In genomic region chr2:30414681-30415080, GRCm38 (mm10) we compare ENCODE assay signal across 8 mouse cellular contexts. TPM values are rescaled to one million over a fixed set of nuclear protein-coding genes. Genes with fewer than 3 reads are reported as not detected.
A peak's percentile ranks its signal among the peaks of the same experiment; 100 is the strongest.
DNase-seq lines count a peak whose midpoint lies in the region; ATAC-seq lines count a peak whose summit lies in the region.

No protein-coding gene starts in this region.

- peaks cover 34% of the 10 kb centered on the region for H3K36me3 ChIP-seq in heart, embryonic 14.5 days (ENCODE audit: control insufficient read depth, insufficient read depth, low read length)
- peaks cover 25% of the 10 kb centered on the region for H3K36me3 ChIP-seq in hindbrain, embryonic 10.5 days
- no peaks in the 10 kb centered on the region for H3K36me3 ChIP-seq in midbrain, embryonic 11.5 days (ENCODE audit: control insufficient read depth, insufficient read depth, low read length)

- WGBS in heart, embryonic 14.5 days: 45% methylated on average over 5 of the region's 5 CpGs
- 49% methylated on average over 5 of the region's 5 CpGs for WGBS in hindbrain, embryonic 10.5 days
- 50% methylated on average over 5 of the region's 5 CpGs for WGBS in midbrain, embryonic 11.5 days

- peaks cover 29 to 49% of the 10 kb centered on the region in 2 experiments for H3K4me1 ChIP-seq in heart, embryonic 14.5 days (ENCODE audit: control insufficient read depth in 2 of 2, insufficient read depth in 2 of 2, low read length in 2 of 2)
- H3K4me1 ChIP-seq in hindbrain, embryonic 10.5 days (replicated peaks): peaks cover 60% of the 10 kb centered on the region
- H3K4me1 ChIP-seq in midbrain, embryonic 11.5 days (ENCODE audit: control insufficient read depth, insufficient read depth, low read length): peaks cover 24% of the 10 kb centered on the region; the same call in 1 of the 2 replicates

- H3K27me3 ChIP-seq in heart, embryonic 14.5 days (ENCODE audit: control insufficient read depth, insufficient read depth, low read length): no peaks in the 10 kb centered on the region
- H3K27me3 ChIP-seq in hindbrain, embryonic 10.5 days (ENCODE audit: insufficient read depth, poor library complexity, severe bottlenecking): peaks cover 17% of the 10 kb centered on the region
- no peaks in the 10 kb centered on the region for H3K27me3 ChIP-seq in midbrain, embryonic 11.5 days (ENCODE audit: control insufficient read depth, insufficient read depth, low read length)

- H3K4me2 ChIP-seq in heart, embryonic 14.5 days (ENCODE audit: low read length): peak overlapping the region; percentile 86
- peak overlapping the region; percentile 72 for H3K4me2 ChIP-seq in midbrain, embryonic 11.5 days

- H3K9ac ChIP-seq in heart, embryonic 14.5 days (ENCODE audit: low read length): peak overlapping the region; percentile 95
- peak overlapping the region; percentile 95 for H3K9ac ChIP-seq in midbrain, embryonic 11.5 days (ENCODE audit: low read length)

- ATAC-seq in heart, embryonic 14.5 days (ENCODE audit: insufficient number of reproducible peaks, insufficient read depth, low FRiP score, low read depth): no peak
- ATAC-seq in midbrain, embryonic 11.5 days (ENCODE audit: low FRiP score): no peak
- no peak for ATAC-seq in monocyte, adult 5-6 weeks (replicated peaks; ENCODE audit: insufficient number of reproducible peaks, low FRiP score, low TSS enrichment, poor library complexity, severe bottlenecking)
- no peak for ATAC-seq in megakaryocyte progenitor cell, adult 5-6 weeks (replicated peaks; ENCODE audit: poor library complexity)

- DNase-seq in heart, adult 8-10 months (ENCODE audit: low spot score): no peak
- DNase-seq in MEL-GATA-1-ER (ENCODE audit: extremely low read depth, low read depth): peak; percentile 8
- DNase-seq in hindbrain, embryonic 10.5 days (ENCODE audit: low spot score): no peak
- no peak for DNase-seq in midbrain, embryonic 11.5 days (ENCODE audit: low spot score, missing footprints)
- DNase-seq in retina, embryonic 14.5 days (ENCODE audit: low spot score): no peak

- H3K9me3 ChIP-seq in heart, embryonic 14.5 days (ENCODE audit: control insufficient read depth, low read length): no peaks in the 10 kb centered on the region
- H3K9me3 ChIP-seq in hindbrain, embryonic 10.5 days: no peaks in the 10 kb centered on the region
- no peaks in the 10 kb centered on the region for H3K9me3 ChIP-seq in midbrain, embryonic 11.5 days (ENCODE audit: control insufficient read depth, low read length)

- H3K4me3 ChIP-seq in heart, embryonic 14.5 days (ENCODE audit: control insufficient read depth in 1 of 2, insufficient read depth in 1 of 2, low read depth in 1 of 2, low read length in 2 of 2): peak overlapping the region; percentile 86 to 88
- peak overlapping the region; percentile 94 for H3K4me3 ChIP-seq in hindbrain, embryonic 10.5 days
- H3K4me3 ChIP-seq in midbrain, embryonic 11.5 days (ENCODE audit: low read depth, low read length): peak overlapping the region; percentile 71

- peak overlapping the region in 1 of 2 experiments; percentile 97; a peak in 2 of 4 replicates for H3K27ac ChIP-seq in heart, embryonic 14.5 days (replicated peaks in 1 of 2; ENCODE audit: control insufficient read depth in 1 of 2, insufficient read depth in 1 of 2, low read depth in 2 of 2, low read length in 2 of 2)
- H3K27ac ChIP-seq in hindbrain, embryonic 10.5 days: peak overlapping the region; percentile 97
- no peak overlapping the region for H3K27ac ChIP-seq in midbrain, embryonic 11.5 days (ENCODE audit: low read depth, low read length)

RNA-seq across cellular contexts. Expression of gene Crat, which starts 0.9 kb away (rescaled TPM):
- 127 and 135 TPM in 2 replicates for polyA plus RNA-seq in heart, embryonic 14.5 days (2014; fragmentation: Nextera tagmentation; extraction: Ambion mirVana)
- 100 to 1,000 TPM; 490 to 636 (median 559) TPM for total RNA-seq in heart, adult 8-10 months (2022)
- polyA plus RNA-seq in hindbrain, embryonic 10.5 days (2016; fragmentation: Nextera tagmentation; extraction: Ambion mirVana): 22.4 and 26.7 TPM in 2 replicates
- 23.7 and 24.2 TPM in 2 replicates for polyA plus RNA-seq in midbrain, embryonic 11.5 days (2014; fragmentation: Nextera tagmentation; extraction: Ambion mirVana)
- 5.1 to 16.4 TPM (median 6.8 TPM) in 3 replicates for total RNA-seq in monocyte, adult 5-6 weeks (2017)
- total RNA-seq in megakaryocyte progenitor cell, adult 5-6 weeks (2015): 21.2 and 31.7 TPM in 2 replicates
- 8.4 and 9.1 TPM in 2 replicates for total RNA-seq in megakaryocyte progenitor cell, adult 5-6 weeks (2017)

RNA-seq across cellular contexts. Expression of gene Ptpa, which starts 1.2 kb away (rescaled TPM):
- 42.0 and 61.2 TPM in 2 replicates for polyA plus RNA-seq in heart, embryonic 14.5 days (2014; fragmentation: Nextera tagmentation; extraction: Ambion mirVana)
- total RNA-seq in heart, adult 8-10 months (2022): 100 to 1,000 TPM in 1 of 4 experiments, 10 to 100 TPM in 3; 74.6 to 100 (median 83.0) TPM
- 149 and 151 TPM in 2 replicates for polyA plus RNA-seq in hindbrain, embryonic 10.5 days (2016; fragmentation: Nextera tagmentation; extraction: Ambion mirVana)
- polyA plus RNA-seq in midbrain, embryonic 11.5 days (2014; fragmentation: Nextera tagmentation; extraction: Ambion mirVana): 50.7 and 54.3 TPM in 2 replicates
- total RNA-seq in monocyte, adult 5-6 weeks (2017): 23.0 to 45.8 TPM (median 34.5 TPM) in 3 replicates
- 75.9 and 90.4 TPM in 2 replicates for total RNA-seq in megakaryocyte progenitor cell, adult 5-6 weeks (2015)
- total RNA-seq in megakaryocyte progenitor cell, adult 5-6 weeks (2017): 63.0 and 63.3 TPM in 2 replicates

RNA-seq across cellular contexts. Expression of gene Dolpp1, which starts 22.6 kb away (rescaled TPM):
- polyA plus RNA-seq in heart, embryonic 14.5 days (2014; fragmentation: Nextera tagmentation; extraction: Ambion mirVana): 16.8 and 20.8 TPM in 2 replicates
- 1 to 10 TPM; 5.7 to 9.8 (median 7.9) TPM for total RNA-seq in heart, adult 8-10 months (2022)
- 52.9 and 55.6 TPM in 2 replicates for polyA plus RNA-seq in hindbrain, embryonic 10.5 days (2016; fragmentation: Nextera tagmentation; extraction: Ambion mirVana)
- 41.1 and 45.8 TPM in 2 replicates for polyA plus RNA-seq in midbrain, embryonic 11.5 days (2014; fragmentation: Nextera tagmentation; extraction: Ambion mirVana)
- total RNA-seq in monocyte, adult 5-6 weeks (2017): 11.3 to 25.4 TPM (median 19.3 TPM) in 3 replicates
- total RNA-seq in megakaryocyte progenitor cell, adult 5-6 weeks (2015): 4.0 and 8.1 TPM in 2 replicates
- 16.3 and 26.0 TPM in 2 replicates for total RNA-seq in megakaryocyte progenitor cell, adult 5-6 weeks (2017)

RNA-seq across cellular contexts. Expression of gene Miga2, which starts 50.6 kb away (rescaled TPM):
- polyA plus RNA-seq in heart, embryonic 14.5 days (2014; fragmentation: Nextera tagmentation; extraction: Ambion mirVana): 28.3 and 31.6 TPM in 2 replicates
- total RNA-seq in heart, adult 8-10 months (2022): 10 to 100 TPM; 66.5 to 76.0 (median 71.4) TPM
- polyA plus RNA-seq in hindbrain, embryonic 10.5 days (2016; fragmentation: Nextera tagmentation; extraction: Ambion mirVana): 29.7 and 33.6 TPM in 2 replicates
- 16.6 TPM in 2 replicates for polyA plus RNA-seq in midbrain, embryonic 11.5 days (2014; fragmentation: Nextera tagmentation; extraction: Ambion mirVana)
- 6.9 to 14.1 TPM in 2 of 3 replicates, not detected in the other for total RNA-seq in monocyte, adult 5-6 weeks (2017)
- 4.2 and 5.0 TPM in 2 replicates for total RNA-seq in megakaryocyte progenitor cell, adult 5-6 weeks (2015)
- 11.7 and 12.3 TPM in 2 replicates for total RNA-seq in megakaryocyte progenitor cell, adult 5-6 weeks (2017)

RNA-seq across cellular contexts. Expression of gene Sh3glb2, which starts 55.5 kb away (rescaled TPM):
- polyA plus RNA-seq in heart, embryonic 14.5 days (2014; fragmentation: Nextera tagmentation; extraction: Ambion mirVana): 94.6 and 97.3 TPM in 2 replicates
- 10 to 100 TPM; 37.2 to 45.5 (median 41.6) TPM for total RNA-seq in heart, adult 8-10 months (2022)
- polyA plus RNA-seq in hindbrain, embryonic 10.5 days (2016; fragmentation: Nextera tagmentation; extraction: Ambion mirVana): 80.5 and 89.3 TPM in 2 replicates
- polyA plus RNA-seq in midbrain, embryonic 11.5 days (2014; fragmentation: Nextera tagmentation; extraction: Ambion mirVana): 42.0 and 48.1 TPM in 2 replicates
- 34.7 to 65.9 TPM (median 40.3 TPM) in 3 replicates for total RNA-seq in monocyte, adult 5-6 weeks (2017)
- total RNA-seq in megakaryocyte progenitor cell, adult 5-6 weeks (2015): 16.1 and 16.7 TPM in 2 replicates
- total RNA-seq in megakaryocyte progenitor cell, adult 5-6 weeks (2017): 23.4 and 24.8 TPM in 2 replicates

Comparison
In these comparisons a context has a peak if more than half of its experiments do, and no peak if none do; other contexts are left out.
1. RNA of gene Crat, which starts 0.9 kb away (total RNA-seq): 490 to 636 TPM in heart, adult 8-10 months; 8.4 to 31.7 TPM in megakaryocyte progenitor cell, adult 5-6 weeks and 5.1 to 16.4 TPM in monocyte, adult 5-6 weeks; every median in the first group is over 10 times any median in the second.
2. Peak in every context shown above with its lines, with median percentiles within 50 percentile points of each other: H3K4me3 ChIP-seq.